Mouse (Mus musculus) embryonic facial prominence, embryonic 13.5 days (tissue): ENCODE results near the gene Tmem131l. TPM values are rescaled to one million over a fixed set of nuclear protein-coding genes. Genes with fewer than 3 reads are reported as not detected.

Experiments used
- polyA plus RNA-seq: library from polyadenylated mRNA; unstranded; fragments of >200 nt; fragmentation: Nextera tagmentation; extraction: Ambion mirVana; gene quantifications from 2 replicates; pipeline ENCODE4 v1.2.1, GENCODE M21; 2015

Gene Tmem131l
- polyA plus RNA-seq, 1 experiment from 2014 or later: 67.4 TPM

Other genes starting within 250 kb of the Tmem131l start
- 5.4 and 6.7 TPM in 2 replicates for gene Tlr2, start 198.4 kb downstream of the Tmem131l start, polyA plus RNA-seq
- 11.0 and 17.0 TPM in 2 replicates for gene Mnd1, start 115.6 kb upstream of the Tmem131l start, polyA plus RNA-seq
- 1.2 and 1.6 TPM in 2 replicates for gene Gm6525, start 133.9 kb upstream of the Tmem131l start, polyA plus RNA-seq